Mouse (Mus musculus) MEL (cell line): Measurements from ENCODE around the gene Gpr180. TPM values are rescaled to one million over a fixed set of nuclear protein-coding genes. Genes with fewer than 3 reads are reported as not detected.

ENCODE experiments used
- DNase-seq: peaks from one replicate; pipeline ENCODE4 v3.0.0; 2011; ENCODE audit warnings: low read depth, low spot score
- H3K27ac ChIP-seq: 2 replicates; pipeline ENCODE4 v1.5.1; 2012; ENCODE audit warnings: low read depth, mild to moderate bottlenecking, control low read depth, low read length, moderate library complexity; ENCODE audit not compliant: control insufficient read depth
- H3K27me3 ChIP-seq, 2 experiments: fragments of 150-350 bp in 1 of 2; sonication (generic) in 1 of 2; 2 replicates each; pipeline ENCODE4 v1.6.1; 2012; ENCODE audit warnings: low read length in 2 of 2, mild to moderate bottlenecking in 2 of 2, improper control_type of control experiment in 1 of 2, moderate library complexity in 1 of 2; ENCODE audit not compliant: insufficient read depth in 2 of 2, control insufficient read depth in 1 of 2
- H3K36me3 ChIP-seq, 2 experiments: 2 replicates each; pipeline ENCODE4 v1.6.1; 2012 to 2014; ENCODE audit warnings: low read length in 2 of 2, improper control_type of control experiment in 1 of 2, inconsistent platforms in 1 of 2, mild to moderate bottlenecking in 1 of 2; ENCODE audit not compliant: insufficient read depth in 2 of 2, control insufficient read depth in 1 of 2
- H3K4me1 ChIP-seq, 2 experiments: fragments of 150-350 bp in 1 of 2; sonication (generic) in 1 of 2; 2 replicates each; pipeline ENCODE4 v1.6.1; 2012; ENCODE audit warnings: low read length in 2 of 2, improper control_type of control experiment in 1 of 2, mild to moderate bottlenecking in 1 of 2; ENCODE audit not compliant: insufficient read depth in 2 of 2, control insufficient read depth in 1 of 2
- H3K4me3 ChIP-seq, 2 experiments: fragments of 150-350 bp in 1 of 2; sonication (generic) in 1 of 2; 2 replicates each; pipeline ENCODE4 v1.5.1; 2012; ENCODE audit warnings: low read depth in 2 of 2, low read length in 2 of 2, mild to moderate bottlenecking in 2 of 2, moderate library complexity in 2 of 2, control low read depth in 1 of 2, improper control_type of control experiment in 1 of 2; ENCODE audit not compliant: control insufficient read depth in 1 of 2, insufficient read depth in 1 of 2
- H3K79me2 ChIP-seq: 2 replicates; pipeline ENCODE4 v1.6.1; 2012; ENCODE audit warnings: mild to moderate bottlenecking, low read length, moderate library complexity; ENCODE audit not compliant: control insufficient read depth, poor library complexity, insufficient read depth
- H3K9ac ChIP-seq: 2 replicates; pipeline ENCODE4 v1.6.1; 2012; ENCODE audit warnings: low read depth, mild to moderate bottlenecking, control low read depth, low read length, moderate library complexity; ENCODE audit not compliant: control insufficient read depth, poor library complexity, severe bottlenecking
- H3K9me3 ChIP-seq: fragments of 150-350 bp; sonication (generic); replicated peaks from 2 replicates; pipeline ENCODE4 v1.6.1; 2012; ENCODE audit warnings: mild to moderate bottlenecking, low read length, improper control_type of control experiment, moderate library complexity; ENCODE audit not compliant: insufficient read depth
- BHLHE40 ChIP-seq: IDR thresholded peaks from 2 replicates; pipeline ENCODE4 v1.6.1; 2012; ENCODE audit warnings: low read depth, mild to moderate bottlenecking, inconsistent platforms, low read length, improper control_type of control experiment, borderline replicate concordance
- CTCF ChIP-seq, 3 experiments: IDR thresholded peaks in 2 of 3; conservative IDR thresholded peaks in 1 of 3; 2 replicates each; pipeline ENCODE4 v1.5.1; 2011 to 2012; ENCODE audit warnings: low read length in 3 of 3, low read depth in 2 of 3, mild to moderate bottlenecking in 2 of 3, improper control_type of control experiment in 1 of 3, inconsistent platforms in 1 of 3, mixed read lengths in 1 of 3, moderate library complexity in 1 of 3; ENCODE audit not compliant: control insufficient read depth in 1 of 3, insufficient read depth in 1 of 3, poor library complexity in 1 of 3, severe bottlenecking in 1 of 3
- ELF1 ChIP-seq: IDR thresholded peaks from 2 replicates; pipeline ENCODE4 v1.6.1; 2014; ENCODE audit warnings: low read depth, mild to moderate bottlenecking, inconsistent platforms, low read length, improper control_type of control experiment, moderate library complexity
- GABPA ChIP-seq: IDR thresholded peaks from 2 replicates; pipeline ENCODE4 v1.6.1; 2012; ENCODE audit warnings: low read depth, mild to moderate bottlenecking, inconsistent platforms, low read length, improper control_type of control experiment, moderate library complexity
- GATA1 ChIP-seq: IDR thresholded peaks from 2 replicates; pipeline ENCODE4 v1.6.1; 2011; ENCODE audit warnings: low read depth, low read length, improper control_type of control experiment
- HCFC1 ChIP-seq: IDR thresholded peaks from 2 replicates; pipeline ENCODE4 v1.6.1; 2012; ENCODE audit warnings: low read depth, mild to moderate bottlenecking, inconsistent platforms, low read length, improper control_type of control experiment, moderate library complexity
- MAFK ChIP-seq: IDR thresholded peaks from 2 replicates; pipeline ENCODE4 v1.6.1; 2011; ENCODE audit warnings: low read depth, mild to moderate bottlenecking, low read length, improper control_type of control experiment, borderline replicate concordance
- MXI1 ChIP-seq: IDR thresholded peaks from 2 replicates; pipeline ENCODE4 v1.6.1; 2011; ENCODE audit warnings: mild to moderate bottlenecking, low read depth, low read length, improper control_type of control experiment
- MYB ChIP-seq: IDR thresholded peaks from 2 replicates; pipeline ENCODE4 v1.6.1; 2011; ENCODE audit warnings: mild to moderate bottlenecking, low read depth, low read length, improper control_type of control experiment
- NELFE ChIP-seq: IDR thresholded peaks from 2 replicates; pipeline ENCODE4 v1.6.1; 2011; ENCODE audit warnings: low read depth, low read length, improper control_type of control experiment
- NRF1 ChIP-seq: IDR thresholded peaks from 2 replicates; pipeline ENCODE4 v1.6.1; 2014; ENCODE audit warnings: low read depth, mild to moderate bottlenecking, inconsistent platforms, low read length, improper control_type of control experiment, moderate library complexity; ENCODE audit not compliant: poor library complexity, insufficient read depth, severe bottlenecking
- POLR2AphosphoS5 ChIP-seq: IDR thresholded peaks from 2 replicates; pipeline ENCODE4 v1.6.1; 2012; ENCODE audit warnings: low read depth, borderline replicate concordance, mild to moderate bottlenecking, inconsistent platforms, low read length, moderate library complexity, mixed read lengths
- TCF12 ChIP-seq: IDR thresholded peaks from 2 replicates; pipeline ENCODE4 v1.6.1; 2014; ENCODE audit warnings: low read depth, mild to moderate bottlenecking, inconsistent platforms, low read length, improper control_type of control experiment, moderate library complexity
- USF1 ChIP-seq: IDR thresholded peaks from 2 replicates; pipeline ENCODE4 v1.6.1; 2014; ENCODE audit warnings: low read depth, mild to moderate bottlenecking, inconsistent platforms, low read length, improper control_type of control experiment, moderate library complexity
- USF2 ChIP-seq, 2 experiments: IDR thresholded peaks; 2 replicates each; pipeline ENCODE4 v1.6.1; 2011 to 2012; ENCODE audit warnings: improper control_type of control experiment in 2 of 2, low read length in 2 of 2, borderline replicate concordance in 1 of 2, inconsistent platforms in 1 of 2, low read depth in 1 of 2, mild to moderate bottlenecking in 1 of 2; ENCODE audit not compliant: insufficient read depth in 1 of 2
- ZC3H11A ChIP-seq: IDR thresholded peaks from 2 replicates; pipeline ENCODE4 v1.6.1; 2012; ENCODE audit warnings: low read depth, mild to moderate bottlenecking, inconsistent platforms, low read length, improper control_type of control experiment
- ZMIZ1 ChIP-seq: IDR thresholded peaks from 2 replicates; pipeline ENCODE4 v1.6.1; 2012; ENCODE audit warnings: low read depth, mild to moderate bottlenecking, inconsistent platforms, low read length, improper control_type of control experiment, moderate library complexity
- ZNF384 ChIP-seq: IDR thresholded peaks from 2 replicates; pipeline ENCODE4 v1.6.1; 2012; ENCODE audit warnings: low read depth, mild to moderate bottlenecking, inconsistent platforms, low read length, improper control_type of control experiment
- polyA plus RNA-seq, 2 experiments: library from polyadenylated mRNA; stranded (reverse) in 1 of 2; unstranded in 1 of 2; fragments of >175 nt in 1 of 2; fragments of >200 nt in 1 of 2; gene quantifications; 2 replicates each; pipeline versions ENCODE4 v1.2.1 to v1.2.4; 2012; ENCODE audit warnings: low replicate concordance in 2 of 2, low read depth in 1 of 2; ENCODE audit not compliant: insufficient read length in 2 of 2, insufficient read depth in 1 of 2, missing spikeins in 1 of 2
- total RNA-seq: library from RNA; depleted of rRNA; stranded (reverse); fragments of 300-350 nt; gene quantifications from 2 replicates; pipeline ENCODE4 v1.2.3, GENCODE M21; 2012

Gpr180 gene
- total and polyA plus RNA-seq, 3 experiments = 12.6 to 14.8 TPM; not detected in 1

DNA sequence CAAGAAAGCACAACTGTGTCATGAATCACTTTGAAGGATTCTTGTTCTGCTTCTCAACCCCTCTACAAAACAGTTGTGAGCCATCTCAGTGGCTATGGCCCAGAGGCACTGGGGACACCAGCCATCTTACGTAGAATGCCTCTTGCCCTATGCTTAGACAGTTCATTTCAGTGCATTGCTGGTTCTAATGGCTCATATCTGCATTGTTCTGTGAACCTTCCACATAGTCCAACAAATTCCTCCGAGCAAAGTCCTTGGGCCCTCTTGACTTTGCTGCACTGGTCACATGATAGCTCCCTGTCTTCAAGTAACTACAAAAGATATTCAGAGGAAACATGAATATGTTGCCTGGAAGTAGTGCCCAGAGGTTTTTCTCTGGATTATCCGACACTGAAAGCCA, 63.8 kb downstream of the Gpr180 start:
- TF ChIP-seq USF1 (no peak), BHLHE40 (no peak), NRF1 (no peak), MAFK (no peak), CTCF (IDR thresholded peaks at IDR 0.05 in 2 of 3, conservative IDR thresholded peaks at IDR 0.05 in 1 of 3; ENCODE audit: control insufficient read depth in 1 of 3, insufficient read depth in 1 of 3, low read depth in 2 of 3, low read length in 3 of 3, poor library complexity in 1 of 3, severe bottlenecking in 1 of 3) (no peak), GABPA (no peak), NELFE (no peak), MYB (no peak), ELF1 (no peak)
- peaks cover 5 to 9% of the 10 kb centered on the region in 2 experiments; a peak in 2 of 4 replicates for H3K4me1 ChIP-seq

DNA sequence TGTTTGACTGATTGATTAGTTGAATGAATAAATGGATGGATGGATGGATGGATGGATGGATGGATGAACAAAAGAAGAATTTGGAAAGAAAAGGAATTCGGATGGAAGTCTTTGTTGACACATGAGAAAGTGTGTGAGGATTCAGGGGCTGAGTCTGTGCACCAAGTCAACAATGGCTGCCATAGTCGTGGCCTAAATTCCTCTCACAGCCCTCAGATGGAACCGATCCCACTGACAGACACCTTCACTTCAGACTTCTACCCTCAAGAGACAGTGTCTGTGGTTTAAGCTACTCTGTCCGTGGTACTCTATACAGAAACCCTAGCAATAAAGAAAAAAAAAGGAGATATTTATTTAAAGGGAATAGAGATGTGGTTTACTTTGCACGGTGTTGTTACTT, 65.0 kb downstream of the Gpr180 start:
- no peaks in the 10 kb centered on the region for H3K9me3 ChIP-seq
- H3K4me1 ChIP-seq = peaks cover 0 to 8% of the 10 kb centered on the region in 2 experiments; a peak in 1 of 4 replicates
- no peak for TF ChIP-seq POLR2AphosphoS5
- no peak for TF ChIP-seq ZMIZ1
- TF ChIP-seq HCFC1 = no peak
- TF ChIP-seq USF2 (IDR thresholded peaks at IDR 0.05; ENCODE audit: borderline replicate concordance in 1 of 2, insufficient read depth in 1 of 2, low read depth in 1 of 2, low read length in 2 of 2) = no peak
- TF ChIP-seq GABPA = no peak
- TF ChIP-seq ZC3H11A = no peak
- no peak for TF ChIP-seq NRF1
- no peak for TF ChIP-seq GATA1
- no peak for TF ChIP-seq TCF12
- no peak for TF ChIP-seq MXI1
- no peak for TF ChIP-seq CTCF (IDR thresholded peaks at IDR 0.05 in 2 of 3, conservative IDR thresholded peaks at IDR 0.05 in 1 of 3; ENCODE audit: control insufficient read depth in 1 of 3, insufficient read depth in 1 of 3, low read depth in 2 of 3, low read length in 3 of 3, poor library complexity in 1 of 3, severe bottlenecking in 1 of 3)
- TF ChIP-seq BHLHE40 = no peak
- no peak for TF ChIP-seq ZNF384
- TF ChIP-seq, all 39 proteins: peak for 0
- Histone ChIP-seq H3K9ac (no peak overlapping the region), H3K27me3 (no peaks in the 10 kb centered on the region), H3K79me2 (no peaks in the 10 kb centered on the region), H3K4me3 (no peak overlapping the region), H3K36me3 (peaks cover 0 to 2% of the 10 kb centered on the region in 2 experiments; a peak in 1 of 4 replicates), H3K27ac (no peak overlapping the region)
- DNase-seq = no peak

More for the DNA sequence above, 63.8 kb downstream of the Gpr180 start:
- no peak overlapping the region for H3K4me3 ChIP-seq
- no peak overlapping the region for H3K27ac ChIP-seq
- DNase-seq = no peak
- no peaks in the 10 kb centered on the region for H3K27me3 ChIP-seq
- peaks cover 0 to 6% of the 10 kb centered on the region in 2 experiments; a peak in 2 of 4 replicates for H3K36me3 ChIP-seq
- no peaks in the 10 kb centered on the region for H3K79me2 ChIP-seq
- H3K9me3 ChIP-seq = no peaks in the 10 kb centered on the region
- H3K9ac ChIP-seq = no peak overlapping the region
